Mouse (Mus musculus): ENCODE measurements around the gene 2610301B20Rik. TPM values are rescaled to one million over a fixed set of nuclear protein-coding genes. Genes with fewer than 3 reads are reported as not detected.
"Not testable (repeated sequence)": the region's sequence is repeated elsewhere in the genome, so short reads cannot be mapped to it uniquely, and the experiment has no call there.

Gene 2610301B20Rik
- polyA plus RNA-seq, 1 experiment = 0.55 TPM

- H3K36me3 ChIP-seq (ENCODE audit: control insufficient read depth, insufficient read depth, low read length) = no peaks in the 10 kb centered on the region
- H3K4me3 ChIP-seq (ENCODE audit: low read depth, low read length) = no peak overlapping the region
- no peaks in the 10 kb centered on the region for H3K27me3 ChIP-seq (ENCODE audit: control insufficient read depth, insufficient read depth, low read length)
- H3K4me1 ChIP-seq (ENCODE audit: control insufficient read depth, insufficient read depth, insufficient read length, low read length) = peaks cover 5% of the 10 kb centered on the region; the same call in 1 of the 2 replicates
- TF ChIP-seq POLR2A (IDR thresholded peaks at IDR 0.05; ENCODE audit: low read depth, low read length) (no peak), CTCF (IDR thresholded peaks at IDR 0.05; ENCODE audit: extremely low read depth, insufficient read length, insufficient replicate concordance, low read depth, low read length) (no peak)
- H3K27ac ChIP-seq (ENCODE audit: insufficient read depth, low read depth, low read length) = no peak overlapping the region
These were observed 1.1 kb downstream of the 2610301B20Rik start for GRCm38 (mm10) chr4:10875407-10875806.

GRCm38 (mm10) chr4:10877057-10877456, 2.8 kb downstream of the 2610301B20Rik start:
- Histone ChIP-seq H3K4me3 (ENCODE audit: low read depth, low read length) (no peak overlapping the region), H3K4me1 (ENCODE audit: control insufficient read depth, insufficient read depth, insufficient read length, low read length) (peaks cover 5% of the 10 kb centered on the region; the same call in 1 of the 2 replicates), H3K27me3 (ENCODE audit: control insufficient read depth, insufficient read depth, low read length) (no peaks in the 10 kb centered on the region), H3K27ac (ENCODE audit: insufficient read depth, low read depth, low read length) (no peak overlapping the region), H3K36me3 (ENCODE audit: control insufficient read depth, insufficient read depth, low read length) (no peaks in the 10 kb centered on the region)
- WGBS = 88% methylated on average over 1 of the region's 1 CpGs
- no peak for TF ChIP-seq CTCF (IDR thresholded peaks at IDR 0.05; ENCODE audit: extremely low read depth, insufficient read length, insufficient replicate concordance, low read depth, low read length)
- no peak for TF ChIP-seq POLR2A (IDR thresholded peaks at IDR 0.05; ENCODE audit: low read depth, low read length)

- TF ChIP-seq CTCF (IDR thresholded peaks at IDR 0.05; ENCODE audit: extremely low read depth, insufficient read length, insufficient replicate concordance, low read depth, low read length) (no peak), POLR2A (IDR thresholded peaks at IDR 0.05; ENCODE audit: low read depth, low read length) (no peak)
These were observed 9.6 kb downstream of the 2610301B20Rik start for GRCm38 (mm10) chr4:10883740-10884408.

GRCm38 (mm10) chr4:10888835-10889234, 14.5 kb downstream of the 2610301B20Rik start:
- no peak for TF ChIP-seq POLR2A (IDR thresholded peaks at IDR 0.05; ENCODE audit: low read depth, low read length)
- TF ChIP-seq CTCF (IDR thresholded peaks at IDR 0.05; ENCODE audit: extremely low read depth, insufficient read length, insufficient replicate concordance, low read depth, low read length) = no peak
- Histone ChIP-seq H3K36me3 (ENCODE audit: control insufficient read depth, insufficient read depth, low read length) (peaks cover 2% of the 10 kb centered on the region), H3K4me3 (ENCODE audit: low read depth, low read length) (no peak overlapping the region), H3K4me1 (ENCODE audit: control insufficient read depth, insufficient read depth, insufficient read length, low read length) (no peaks in the 10 kb centered on the region), H3K27ac (ENCODE audit: insufficient read depth, low read depth, low read length) (no peak overlapping the region), H3K27me3 (ENCODE audit: control insufficient read depth, insufficient read depth, low read length) (no peaks in the 10 kb centered on the region)
- WGBS = 97% methylated on average over 10 of the region's 10 CpGs

More at GRCm38 (mm10) chr4:10883740-10884408, 9.6 kb downstream of the 2610301B20Rik start:
- no peaks in the 10 kb centered on the region for H3K27me3 ChIP-seq (ENCODE audit: control insufficient read depth, insufficient read depth, low read length)
- H3K4me1 ChIP-seq (ENCODE audit: control insufficient read depth, insufficient read depth, insufficient read length, low read length) = no peaks in the 10 kb centered on the region
- H3K36me3 ChIP-seq (ENCODE audit: control insufficient read depth, insufficient read depth, low read length) = peaks cover 10% of the 10 kb centered on the region
- 80% methylated on average over 8 of the region's 8 CpGs for WGBS
- H3K27ac ChIP-seq (ENCODE audit: insufficient read depth, low read depth, low read length) = no peak overlapping the region
- H3K4me3 ChIP-seq (ENCODE audit: low read depth, low read length) = no peak overlapping the region

- Histone ChIP-seq H3K36me3 (ENCODE audit: control insufficient read depth, insufficient read depth, low read length) (peaks cover 1% of the 10 kb centered on the region), H3K4me3 (ENCODE audit: low read depth, low read length) (no peak overlapping the region), H3K27ac (ENCODE audit: insufficient read depth, low read depth, low read length) (no peak overlapping the region), H3K27me3 (ENCODE audit: control insufficient read depth, insufficient read depth, low read length) (no peaks in the 10 kb centered on the region), H3K4me1 (ENCODE audit: control insufficient read depth, insufficient read depth, insufficient read length, low read length) (no peaks in the 10 kb centered on the region)
- no peak for TF ChIP-seq POLR2A (IDR thresholded peaks at IDR 0.05; ENCODE audit: low read depth, low read length)
- no peak for TF ChIP-seq CTCF (IDR thresholded peaks at IDR 0.05; ENCODE audit: extremely low read depth, insufficient read length, insufficient replicate concordance, low read depth, low read length)
- 84% methylated on average over 4 of the region's 4 CpGs for WGBS
These were observed 22.0 kb downstream of the 2610301B20Rik start for GRCm38 (mm10) chr4:10896262-10896661.

GRCm38 (mm10) chr4:10896859-10897258, 22.6 kb downstream of the 2610301B20Rik start:
- Histone ChIP-seq H3K27me3 (ENCODE audit: control insufficient read depth, insufficient read depth, low read length) (no peaks in the 10 kb centered on the region), H3K4me1 (ENCODE audit: control insufficient read depth, insufficient read depth, insufficient read length, low read length) (no peaks in the 10 kb centered on the region)
- TF ChIP-seq CTCF (IDR thresholded peaks at IDR 0.05; ENCODE audit: extremely low read depth, insufficient read length, insufficient replicate concordance, low read depth, low read length) (no peak), POLR2A (IDR thresholded peaks at IDR 0.05; ENCODE audit: low read depth, low read length) (no peak)

GRCm38 (mm10) chr4:10905234-10905801, 31.0 kb downstream of the 2610301B20Rik start:
- H3K4me3 ChIP-seq (ENCODE audit: low read depth, low read length) = no peak overlapping the region

More at GRCm38 (mm10) chr4:10896859-10897258, 22.6 kb downstream of the 2610301B20Rik start:
- Histone ChIP-seq H3K27ac (ENCODE audit: insufficient read depth, low read depth, low read length) (no peak overlapping the region), H3K36me3 (ENCODE audit: control insufficient read depth, insufficient read depth, low read length) (peaks cover 1% of the 10 kb centered on the region), H3K4me3 (ENCODE audit: low read depth, low read length) (no peak overlapping the region)

GRCm38 (mm10) chr4:10911417-10911816, 37.1 kb downstream of the 2610301B20Rik start:
- not testable (repeated sequence) for H3K36me3 ChIP-seq (ENCODE audit: control insufficient read depth, insufficient read depth, low read length); H3K4me1 ChIP-seq (ENCODE audit: control insufficient read depth, insufficient read depth, insufficient read length, low read length); H3K4me3 ChIP-seq (ENCODE audit: low read depth, low read length); H3K27me3 ChIP-seq (ENCODE audit: control insufficient read depth, insufficient read depth, low read length); H3K27ac ChIP-seq (ENCODE audit: insufficient read depth, low read depth, low read length)
- 11% methylated on average over 7 of the region's 7 CpGs for WGBS

More at GRCm38 (mm10) chr4:10905234-10905801, 31.0 kb downstream of the 2610301B20Rik start:
- WGBS = 20% methylated on average over 13 of the region's 13 CpGs
- no peaks in the 10 kb centered on the region for H3K36me3 ChIP-seq (ENCODE audit: control insufficient read depth, insufficient read depth, low read length)
- H3K27me3 ChIP-seq (ENCODE audit: control insufficient read depth, insufficient read depth, low read length) = no peaks in the 10 kb centered on the region
- H3K4me1 ChIP-seq (ENCODE audit: control insufficient read depth, insufficient read depth, insufficient read length, low read length) = peaks cover 6% of the 10 kb centered on the region
- TF ChIP-seq POLR2A (IDR thresholded peaks at IDR 0.05; ENCODE audit: low read depth, low read length) = no peak
- TF ChIP-seq CTCF (IDR thresholded peaks at IDR 0.05; ENCODE audit: extremely low read depth, insufficient read length, insufficient replicate concordance, low read depth, low read length) = no peak
- H3K27ac ChIP-seq (ENCODE audit: insufficient read depth, low read depth, low read length) = no peak overlapping the region

All from small intestine, adult 2 months (tissue).